Mouse (Mus musculus): ENCODE data around the gene Wdr24.

Wdr24 gene

DNA sequence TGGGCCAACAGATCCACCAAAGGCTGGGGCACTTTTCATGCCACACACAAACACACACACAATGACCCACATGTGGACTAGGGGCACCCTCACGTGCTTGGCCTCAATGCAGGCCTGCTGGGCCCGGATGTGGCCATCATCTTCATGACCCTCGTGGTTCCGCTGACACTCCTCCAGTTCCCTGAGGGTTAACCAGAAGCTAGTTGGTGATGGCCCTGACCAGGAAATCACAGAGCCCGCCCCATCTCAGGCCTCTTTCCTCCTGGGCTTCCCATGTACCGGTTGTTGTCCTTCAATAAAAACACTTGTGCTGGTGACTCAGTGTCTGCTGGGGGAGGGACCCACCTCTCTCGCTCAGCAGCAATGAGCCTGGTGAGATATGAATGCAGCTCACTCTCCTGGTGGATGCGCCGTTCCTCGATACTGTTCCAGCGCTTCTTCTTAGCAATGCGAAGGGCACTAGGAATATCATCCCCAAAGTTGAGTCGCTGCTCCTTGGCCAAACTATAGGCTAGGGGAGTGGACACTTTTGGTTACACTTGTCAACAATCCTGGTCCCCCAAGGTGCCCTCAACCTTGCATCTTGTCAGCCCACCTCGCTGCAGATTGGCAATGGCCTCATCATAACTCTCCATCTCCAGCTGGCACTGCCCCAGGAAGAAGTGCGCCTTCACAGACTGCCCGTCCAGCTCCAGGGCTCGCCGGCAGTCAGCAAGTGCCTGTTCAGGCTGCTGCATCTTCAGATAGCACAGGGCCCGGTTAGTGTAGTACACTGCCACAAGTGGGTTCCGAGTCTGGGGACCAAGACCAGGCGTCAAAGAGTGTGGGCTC lies 8.2 kb downstream of the Wdr24 start:
- peak; percentile 20 for DNase-seq (ENCODE audit: low read depth)

DNA sequence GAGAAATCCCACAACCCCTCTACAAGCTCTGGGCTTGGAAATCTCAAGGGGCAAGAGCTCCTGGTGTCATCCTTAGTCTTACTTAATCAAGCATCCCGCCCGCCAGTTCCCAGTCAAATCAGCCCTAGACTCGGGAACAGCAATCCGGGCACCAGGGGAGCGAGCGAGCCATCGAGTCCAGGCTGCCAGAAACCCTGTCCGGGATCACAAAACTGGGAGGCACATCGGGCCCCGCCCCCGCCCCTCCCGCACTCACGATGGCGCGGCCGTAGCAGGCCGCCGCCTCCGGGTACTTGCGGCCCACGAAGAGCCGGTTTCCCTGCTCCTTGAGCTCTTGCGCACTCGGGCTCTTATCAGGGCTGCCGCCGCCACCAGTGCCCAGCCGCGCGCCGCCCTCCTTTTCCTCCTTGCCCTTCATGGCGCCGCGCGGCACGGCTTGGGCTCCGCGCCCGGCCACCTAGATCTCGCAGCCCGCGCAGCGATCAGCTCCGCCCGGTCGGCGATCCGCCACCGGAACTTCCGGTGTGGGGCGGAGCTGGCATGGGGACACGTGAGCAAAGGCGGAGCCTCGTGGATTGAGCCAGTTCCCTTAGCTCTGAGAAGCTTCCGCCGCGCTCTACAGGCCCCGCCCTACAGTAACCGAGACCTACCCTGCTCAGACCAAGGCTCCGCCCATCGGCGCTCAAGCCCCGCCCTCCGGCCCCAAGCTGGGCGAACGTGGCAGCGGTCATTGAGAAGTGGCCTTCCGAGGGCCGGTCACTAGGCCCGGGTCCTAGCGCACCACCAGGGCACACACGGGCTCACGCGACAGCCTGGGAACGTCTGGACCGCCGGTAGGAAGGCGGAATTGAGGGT lies 9.2 kb downstream of the Wdr24 start:
- DNase-seq (ENCODE audit: low read depth): peak; percentile 98

DNA sequence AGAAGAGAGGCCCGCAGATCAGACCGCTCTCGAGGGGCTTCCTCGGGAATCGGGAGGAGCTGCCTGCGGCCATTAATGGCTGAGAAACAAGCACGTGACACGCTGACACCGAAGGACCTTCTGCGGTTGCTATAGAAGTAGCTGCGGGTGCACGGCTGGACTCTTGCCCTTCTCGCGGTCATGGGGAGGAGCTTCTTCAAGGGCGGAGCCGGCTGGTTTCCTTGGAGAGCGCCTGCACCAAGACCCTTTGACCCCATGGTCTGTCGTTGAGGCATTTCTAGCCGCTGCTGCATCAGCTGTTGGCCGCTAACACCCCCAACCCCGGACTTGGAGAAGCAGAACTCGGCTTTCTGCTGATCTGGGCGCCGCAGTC lies 9.8 kb downstream of the Wdr24 start, which contains the start of gene Stub1:
Gene Stub1 (minus strand): TSS at position 114 of the 373 bp plus-strand sequence.
- DNase-seq (ENCODE audit: low read depth): no peak

- peak; percentile 28 for DNase-seq (ENCODE audit: low read depth)
Measured at GRCm38 (mm10) chr17:25833961-25834594, 10.7 kb downstream of the Wdr24 start.

DNA sequence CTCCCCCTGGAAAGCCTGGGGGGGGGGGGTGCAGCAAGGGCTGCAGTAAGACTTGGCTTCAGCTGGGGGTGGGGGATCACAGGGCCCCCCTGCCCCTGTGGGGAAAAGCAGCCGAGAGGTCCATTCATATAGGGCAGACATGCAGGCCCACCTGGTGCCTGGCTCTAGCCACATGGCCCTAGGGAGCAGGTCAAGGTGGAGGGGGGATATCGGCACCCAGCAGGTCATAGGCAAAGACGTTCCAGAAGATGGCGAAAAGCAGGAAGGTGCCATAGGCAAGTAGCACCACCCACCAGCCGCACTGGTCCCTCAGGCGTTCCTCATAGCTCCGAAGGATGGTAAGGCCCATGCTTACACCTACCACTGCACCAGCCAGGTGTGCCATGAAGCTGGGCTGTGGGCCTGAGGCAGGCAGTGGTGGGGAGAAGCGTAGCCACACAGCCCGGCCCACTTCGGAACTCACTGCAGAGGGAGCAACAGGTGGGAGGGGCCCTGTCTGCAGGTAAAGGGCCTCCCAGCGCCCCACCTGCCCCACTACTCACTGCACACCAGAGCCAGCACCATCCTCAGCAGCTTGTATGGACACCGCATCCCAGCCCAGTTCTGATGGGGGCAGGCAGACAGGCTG lies 11.3 kb downstream of the Wdr24 start:
- no peak for DNase-seq (ENCODE audit: low read depth)

DNA sequence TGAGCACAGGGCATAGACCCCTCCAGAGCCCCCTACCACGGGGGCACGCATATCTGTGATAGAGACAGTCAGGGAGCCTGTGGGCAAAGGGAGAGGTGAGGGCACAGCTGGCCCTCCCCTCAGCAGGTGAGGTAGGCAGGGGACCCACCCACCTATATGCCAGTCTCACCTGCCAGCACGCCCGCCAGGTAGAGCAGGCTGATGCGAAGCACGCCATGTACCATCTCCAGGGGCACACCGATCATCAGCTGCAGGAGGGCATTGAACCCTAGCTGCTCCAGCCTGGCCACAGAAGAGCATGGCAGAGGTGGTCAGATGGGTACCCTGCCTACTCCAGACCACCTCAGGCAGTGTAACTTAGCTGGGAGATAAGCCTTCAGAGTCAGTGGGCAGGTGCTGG lies 11.9 kb downstream of the Wdr24 start:
- no peak for DNase-seq (ENCODE audit: low read depth)

DNA sequence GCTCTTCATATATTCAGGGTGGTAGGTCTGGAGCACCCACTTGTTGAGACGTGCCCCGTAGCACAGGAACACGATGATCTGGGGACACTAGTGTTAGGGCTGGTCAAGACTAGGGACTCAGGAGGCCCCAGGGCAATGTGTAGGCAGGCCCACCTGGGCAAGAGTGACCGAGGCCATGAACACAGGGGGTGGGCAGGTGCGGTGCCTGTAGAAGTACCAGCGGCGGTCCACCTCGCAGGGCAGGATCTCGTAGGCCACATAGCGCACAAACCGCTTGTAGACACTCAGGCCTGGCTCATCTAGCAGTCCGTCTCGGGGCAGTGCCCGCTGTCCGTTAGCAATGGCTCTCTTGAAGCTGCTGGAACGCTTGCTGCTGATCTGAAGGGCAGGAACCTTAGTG lies 12.4 kb downstream of the Wdr24 start:
- DNase-seq (ENCODE audit: low read depth): no peak

GRCm38 (mm10) chr17:25836397-25837075 lies 13.1 kb downstream of the Wdr24 start:
- DNase-seq (ENCODE audit: low read depth): no peak

DNA sequence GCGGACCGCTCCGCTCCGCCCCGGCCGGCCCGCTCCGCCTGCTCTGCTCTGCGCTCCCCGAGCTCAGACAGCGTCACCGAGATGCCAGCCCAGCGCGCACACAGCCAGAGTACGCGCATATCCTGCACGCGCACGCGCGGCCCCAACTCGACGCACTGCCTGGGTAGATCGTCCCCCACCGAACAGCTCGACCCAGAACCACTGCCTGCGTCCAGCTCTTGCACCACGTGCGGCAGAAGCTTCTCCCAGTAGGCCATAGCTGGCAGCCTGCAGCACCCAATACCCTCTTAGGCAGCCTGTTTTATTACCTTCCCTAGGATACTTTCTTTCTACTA lies 13.6 kb downstream of the Wdr24 start, which contains the start of gene Rhbdl1:
Gene Rhbdl1 (minus strand): TSS at position 220 of the 335 bp plus-strand sequence.
- DNase-seq (ENCODE audit: low read depth): peak; percentile 57

GRCm38 (mm10) chr17:25837533-25837932 lies 14.1 kb downstream of the Wdr24 start:
- DNase-seq (ENCODE audit: low read depth): peak; percentile 32

GRCm38 (mm10) chr17:25838904-25839303 lies 15.5 kb downstream of the Wdr24 start:
- no peak for DNase-seq (ENCODE audit: low read depth)

DNA sequence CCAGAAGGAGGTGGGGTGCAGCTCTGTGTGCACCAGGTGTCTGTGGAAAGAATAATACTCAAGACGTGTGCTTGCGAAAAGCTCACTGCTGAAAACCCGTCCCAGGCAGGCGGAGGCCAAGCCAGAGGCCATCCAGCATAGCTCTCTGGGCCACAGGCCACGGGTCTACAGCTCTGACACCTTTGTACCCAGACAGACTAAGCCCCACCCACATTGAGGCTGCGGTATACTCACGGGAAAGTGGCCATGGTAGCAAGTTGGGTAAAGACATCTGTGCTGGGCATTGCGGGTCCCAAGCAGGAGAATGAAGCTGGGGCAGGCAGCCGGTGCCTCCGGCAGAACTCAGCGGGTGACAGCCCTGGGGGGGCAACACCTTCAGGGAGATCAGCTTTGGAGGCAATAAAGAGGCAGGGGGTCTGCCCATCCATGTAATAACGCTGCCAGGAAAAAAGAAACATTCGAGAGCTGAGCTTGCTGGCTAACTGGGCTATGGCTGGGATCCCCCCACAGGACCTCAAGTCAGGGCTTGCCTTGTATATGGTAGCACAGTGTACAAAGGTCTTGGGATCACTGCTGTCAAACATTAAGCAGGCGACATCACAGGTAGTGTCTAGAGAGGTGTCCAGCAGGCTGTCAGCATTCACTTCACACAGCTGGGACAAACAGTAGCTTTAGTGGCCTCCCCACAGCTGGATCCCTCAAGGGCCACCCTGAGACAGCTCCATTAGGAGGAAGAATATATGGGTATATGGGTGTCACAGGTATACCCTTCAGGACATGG lies 16.2 kb downstream of the Wdr24 start:
- DNase-seq (ENCODE audit: low read depth): no peak

GRCm38 (mm10) chr17:25840519-25840918 lies 17.1 kb downstream of the Wdr24 start:
- DNase-seq (ENCODE audit: low read depth): no peak

DNA sequence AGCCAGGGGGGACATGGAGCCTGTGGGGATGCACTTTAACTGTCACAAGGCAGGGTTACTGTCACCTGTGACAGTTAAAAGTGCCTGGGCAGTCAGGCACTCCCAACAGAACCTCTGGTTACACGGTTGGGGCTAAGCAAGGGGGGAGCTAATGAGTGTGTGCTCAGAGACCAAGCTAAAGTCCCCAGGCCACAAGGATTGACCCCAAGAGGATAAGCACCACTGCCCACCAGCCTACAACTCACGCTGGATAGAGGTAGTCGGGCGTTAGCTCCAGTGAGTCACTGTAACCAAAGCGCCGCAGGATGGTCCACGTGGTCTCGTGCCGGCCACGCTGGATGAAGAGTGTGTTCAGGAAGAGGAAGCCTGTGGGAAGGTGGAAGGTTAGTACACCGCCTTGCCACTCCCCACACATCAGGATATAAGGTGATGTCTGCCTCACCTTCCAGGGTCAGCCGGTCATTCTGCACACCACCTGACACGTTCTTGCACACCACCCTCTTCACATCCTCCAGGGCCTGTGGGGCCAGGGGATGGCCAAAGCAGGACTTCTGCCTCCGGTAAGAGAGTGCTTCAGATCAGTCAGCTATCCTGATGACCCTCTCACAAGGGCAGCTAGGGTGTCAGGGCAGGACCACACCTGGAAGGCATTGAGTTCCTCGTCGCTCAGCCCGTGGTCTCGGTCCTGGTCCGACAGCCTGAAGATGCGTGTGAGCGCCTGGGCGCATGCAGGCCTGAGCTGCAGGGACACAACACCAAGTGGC lies 17.9 kb downstream of the Wdr24 start, which contains the start of gene Gm20683:
Gene Gm20683 (minus strand): TSS at position 647 of the 764 bp plus-strand sequence.
- peak; percentile 14 for DNase-seq (ENCODE audit: low read depth)

DNA sequence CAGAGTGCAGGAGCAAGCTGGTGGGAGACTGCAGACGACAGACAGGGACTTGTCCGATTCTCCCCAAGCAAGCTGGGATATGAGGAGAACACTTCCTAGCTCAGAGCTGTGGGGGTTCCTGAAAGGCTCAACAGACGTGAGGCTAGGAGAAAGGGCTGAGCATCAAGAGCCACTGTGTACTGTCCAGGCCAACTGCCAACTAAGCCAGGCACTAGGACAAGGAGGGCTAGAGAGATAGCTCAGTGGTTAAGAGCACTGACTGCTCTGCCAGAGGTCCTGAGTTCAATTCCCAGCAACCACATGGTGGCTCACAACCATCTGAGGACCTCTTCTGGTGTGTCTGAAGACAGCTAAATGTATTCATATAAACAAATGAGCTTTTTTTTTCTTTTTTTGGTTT lies 19.1 kb downstream of the Wdr24 start:
- DNase-seq (ENCODE audit: low read depth): peak; percentile 15

GRCm38 (mm10) chr17:25843122-25843521 lies 19.7 kb downstream of the Wdr24 start:
- no peak for DNase-seq (ENCODE audit: low read depth)

- DNase-seq (ENCODE audit: low read depth): no peak
Measured at GRCm38 (mm10) chr17:25843636-25844395, 20.4 kb downstream of the Wdr24 start.

GRCm38 (mm10) chr17:25844396-25844901 lies 21.0 kb downstream of the Wdr24 start, which contains the start of gene Rhot2:
Gene Rhot2, minus strand, starts transcription at chr17:25844851.
- peak; percentile 95 for DNase-seq (ENCODE audit: low read depth)

- DNase-seq (ENCODE audit: low read depth): no peak
Measured at GRCm38 (mm10) chr17:25860229-25860628, 36.8 kb downstream of the Wdr24 start.

Data from naive thymus-derived CD4-positive, alpha-beta T cell, adult 2 months (primary cell).